Mouse (Mus musculus): ENCODE data around the gene Dph1. TPM values are rescaled to one million over a fixed set of nuclear protein-coding genes. Genes with fewer than 3 reads are reported as not detected.

Dph1 gene
- total and polyA plus RNA-seq, 2 experiments from 2014 or later = 20.2 to 72.1 TPM

DNA sequence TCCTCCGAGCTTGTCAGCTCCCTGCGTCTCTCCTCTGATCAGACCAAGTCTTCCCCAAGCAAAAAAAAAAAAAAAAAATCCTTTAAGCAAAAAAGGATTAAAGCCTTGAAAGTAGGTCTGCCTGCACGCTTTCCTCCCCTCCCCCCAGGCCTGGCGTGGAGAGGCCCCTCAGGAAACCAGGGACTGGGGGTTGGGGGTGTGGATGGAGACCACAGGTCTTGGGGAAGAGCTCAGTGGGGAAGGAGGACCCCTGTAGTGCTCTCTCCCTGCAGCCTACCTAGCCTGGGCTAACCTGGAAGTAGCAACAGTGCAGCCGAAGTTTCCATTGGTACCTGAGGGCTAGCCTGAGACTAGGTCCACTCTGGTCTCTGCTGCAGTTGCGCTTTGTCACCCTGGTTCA, 19.7 kb upstream of the Dph1 start:
- ATAC-seq (ENCODE audit: insufficient read depth, low read depth) = no peak
- TF ChIP-seq EP300 (IDR thresholded peaks at IDR 0.05; ENCODE audit: low read depth) (no peak), CTCF (IDR thresholded peaks at IDR 0.05; ENCODE audit: low read depth) (no peak)

DNA sequence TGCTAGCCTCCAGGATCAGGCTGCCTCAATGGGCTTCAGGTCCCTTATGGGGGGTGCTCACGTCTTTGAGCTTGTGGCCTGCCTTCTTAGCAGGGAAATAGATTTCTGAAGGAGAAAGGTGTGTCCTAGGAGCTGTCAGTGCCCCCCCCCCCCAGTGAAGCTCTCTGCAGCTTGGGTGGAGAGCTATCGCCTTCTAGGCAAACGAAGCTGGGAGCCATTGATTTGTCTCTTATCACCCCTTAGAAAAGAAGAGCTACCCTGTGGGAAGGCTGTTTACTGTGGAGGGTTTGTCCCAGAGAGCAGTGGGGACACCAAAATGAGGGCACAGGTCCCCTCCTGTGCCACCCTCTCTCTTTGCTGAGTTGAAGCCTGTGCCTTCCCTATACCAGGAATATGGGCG, 19.1 kb upstream of the Dph1 start:
- Histone ChIP-seq H3K27ac (ENCODE audit: low read depth) (no peak overlapping the region), H3K4me3 (ENCODE audit: low read depth, low read length) (no peak overlapping the region), H3K36me3 (replicated peaks; ENCODE audit: control insufficient read depth, insufficient read depth, low read length) (no peaks in the 10 kb centered on the region), H3K4me2 (ENCODE audit: low read depth, low read length) (no peak overlapping the region), H3K9me3 (replicated peaks; ENCODE audit: control insufficient read depth, low read length) (no peaks in the 10 kb centered on the region), H3K27me3 (ENCODE audit: control insufficient read depth, insufficient read depth, low read length) (no peaks in the 10 kb centered on the region), H3K9ac (replicated peaks; ENCODE audit: low read depth, low read length) (no peak overlapping the region; the same call in 1 of the 2 replicates), H3K4me1 (ENCODE audit: control insufficient read depth, insufficient read depth) (peaks cover 23% of the 10 kb centered on the region)
- DNase-seq (ENCODE audit: low spot score) (no peak), ATAC-seq (ENCODE audit: insufficient read depth, low read depth) (no peak)
- 81% methylated on average over 4 of the region's 4 CpGs for WGBS
- TF ChIP-seq EP300 (IDR thresholded peaks at IDR 0.05; ENCODE audit: low read depth) (no peak), CTCF (IDR thresholded peaks at IDR 0.05; ENCODE audit: low read depth) (no peak)

More for the DNA sequence above, 19.7 kb upstream of the Dph1 start:
- H3K4me1 ChIP-seq (ENCODE audit: control insufficient read depth, insufficient read depth) = peaks cover 22% of the 10 kb centered on the region
- no peak overlapping the region for H3K9ac ChIP-seq (replicated peaks; ENCODE audit: low read depth, low read length)
- DNase-seq (ENCODE audit: low spot score) = no peak
- no peak overlapping the region for H3K4me3 ChIP-seq (ENCODE audit: low read depth, low read length)
- no peaks in the 10 kb centered on the region for H3K9me3 ChIP-seq (replicated peaks; ENCODE audit: control insufficient read depth, low read length)
- no peak overlapping the region for H3K4me2 ChIP-seq (ENCODE audit: low read depth, low read length)
- no peaks in the 10 kb centered on the region for H3K27me3 ChIP-seq (ENCODE audit: control insufficient read depth, insufficient read depth, low read length)
- 0 out of 2 replicates have a peak overlapping the region, but pooled peaks have one; percentile 89 for H3K27ac ChIP-seq (ENCODE audit: low read depth)
- 89% methylated on average over 6 of the region's 6 CpGs for WGBS
- H3K36me3 ChIP-seq (replicated peaks; ENCODE audit: control insufficient read depth, insufficient read depth, low read length) = no peaks in the 10 kb centered on the region

DNA sequence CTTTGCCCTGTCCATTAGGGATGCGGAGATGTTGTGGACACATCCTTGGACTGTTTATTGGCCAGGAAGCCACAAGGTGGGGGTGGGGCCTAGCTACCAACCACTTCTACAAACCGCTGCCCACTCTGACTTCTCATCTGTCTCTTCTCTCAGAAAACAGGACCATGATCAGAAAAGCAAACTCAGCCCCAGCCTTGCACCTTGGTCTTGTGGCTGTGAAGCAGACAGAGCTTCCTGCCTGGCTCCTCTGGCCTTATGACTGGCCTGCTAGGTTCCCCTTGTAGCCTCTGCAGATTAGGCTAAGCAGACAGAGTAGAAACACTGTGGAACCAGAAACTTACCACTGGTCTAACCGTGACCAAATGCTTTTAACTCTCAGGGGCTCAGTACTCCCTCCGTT, 18.3 kb upstream of the Dph1 start:
- WGBS = 69% methylated on average over 4 of the region's 4 CpGs
- no peak for TF ChIP-seq EP300 (IDR thresholded peaks at IDR 0.05; ENCODE audit: low read depth)
- no peak for TF ChIP-seq CTCF (IDR thresholded peaks at IDR 0.05; ENCODE audit: low read depth)
- Histone ChIP-seq H3K27me3 (ENCODE audit: control insufficient read depth, insufficient read depth, low read length) (no peaks in the 10 kb centered on the region), H3K4me2 (ENCODE audit: low read depth, low read length) (no peak overlapping the region), H3K27ac (ENCODE audit: low read depth) (peak overlapping the region; percentile 25; the same call in 1 of the 2 replicates), H3K9me3 (replicated peaks; ENCODE audit: control insufficient read depth, low read length) (no peaks in the 10 kb centered on the region), H3K4me3 (ENCODE audit: low read depth, low read length) (no peak overlapping the region), H3K36me3 (replicated peaks; ENCODE audit: control insufficient read depth, insufficient read depth, low read length) (no peaks in the 10 kb centered on the region), H3K9ac (replicated peaks; ENCODE audit: low read depth, low read length) (no peak overlapping the region), H3K4me1 (ENCODE audit: control insufficient read depth, insufficient read depth) (peaks cover 30% of the 10 kb centered on the region)
- ATAC-seq (ENCODE audit: insufficient read depth, low read depth) (no peak), DNase-seq (ENCODE audit: low spot score) (no peak)

DNA sequence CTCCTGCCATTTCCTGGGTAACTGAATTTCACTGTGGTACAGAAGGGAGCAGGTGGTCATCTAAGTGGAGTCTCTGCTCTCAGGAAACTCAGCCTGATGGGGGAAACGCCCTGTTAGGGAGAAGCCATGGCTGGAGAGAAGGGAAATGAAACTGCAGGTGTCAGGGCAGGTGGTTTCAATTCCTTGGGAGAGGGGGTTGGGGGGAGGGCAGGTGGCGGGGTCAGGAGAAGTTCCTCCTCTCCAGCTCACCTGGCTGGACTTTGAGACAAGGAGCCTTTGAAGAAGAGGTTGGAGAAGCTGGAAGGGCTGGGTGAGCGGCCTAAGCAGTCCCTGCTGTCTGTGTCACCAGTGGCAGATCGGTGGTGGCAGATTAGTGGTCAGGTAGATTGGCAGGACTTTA, 15.3 kb upstream of the Dph1 start:
- 83% methylated on average over 4 of the region's 4 CpGs for WGBS
- H3K4me2 ChIP-seq (ENCODE audit: low read depth, low read length) = no peak overlapping the region
- ATAC-seq (ENCODE audit: insufficient read depth, low read depth) (no peak), DNase-seq (ENCODE audit: low spot score) (no peak)
- H3K27me3 ChIP-seq (ENCODE audit: control insufficient read depth, insufficient read depth, low read length) = no peaks in the 10 kb centered on the region
- H3K9ac ChIP-seq (replicated peaks; ENCODE audit: low read depth, low read length) = no peak overlapping the region
- H3K4me1 ChIP-seq (ENCODE audit: control insufficient read depth, insufficient read depth) = peaks cover 22% of the 10 kb centered on the region
- H3K4me3 ChIP-seq (ENCODE audit: low read depth, low read length) = no peak overlapping the region
- TF ChIP-seq EP300 (IDR thresholded peaks at IDR 0.05; ENCODE audit: low read depth) = no peak
- no peak for TF ChIP-seq CTCF (IDR thresholded peaks at IDR 0.05; ENCODE audit: low read depth)
- H3K36me3 ChIP-seq (replicated peaks; ENCODE audit: control insufficient read depth, insufficient read depth, low read length) = no peaks in the 10 kb centered on the region
- H3K27ac ChIP-seq (ENCODE audit: low read depth) = no peak overlapping the region
- H3K9me3 ChIP-seq (replicated peaks; ENCODE audit: control insufficient read depth, low read length) = no peaks in the 10 kb centered on the region

DNA sequence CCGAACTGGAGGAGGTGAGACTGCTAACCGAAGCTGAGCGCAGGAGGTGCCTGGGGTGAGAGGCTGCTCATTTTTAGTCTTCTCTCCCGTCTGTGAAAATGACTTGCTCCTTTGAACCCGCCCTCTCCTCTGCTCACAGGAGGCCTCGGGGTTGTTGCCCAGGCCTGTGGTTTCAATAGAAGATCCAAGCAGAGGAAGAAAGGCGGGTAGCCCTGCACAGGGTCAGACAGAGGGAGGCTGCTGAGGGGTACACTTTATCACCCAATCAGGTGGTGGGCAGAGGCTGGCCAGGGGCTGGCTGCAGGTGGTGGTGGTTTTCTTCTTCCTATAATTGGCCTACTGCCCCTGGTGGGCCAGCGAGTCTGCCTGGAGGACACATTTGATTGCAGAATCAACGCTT, 13.4 kb upstream of the Dph1 start:
- Histone ChIP-seq H3K27me3 (ENCODE audit: control insufficient read depth, insufficient read depth, low read length) (no peaks in the 10 kb centered on the region), H3K27ac (ENCODE audit: low read depth) (peak overlapping the region; percentile 46), H3K9me3 (replicated peaks; ENCODE audit: control insufficient read depth, low read length) (no peaks in the 10 kb centered on the region), H3K36me3 (replicated peaks; ENCODE audit: control insufficient read depth, insufficient read depth, low read length) (no peaks in the 10 kb centered on the region), H3K4me2 (ENCODE audit: low read depth, low read length) (no peak overlapping the region), H3K4me1 (ENCODE audit: control insufficient read depth, insufficient read depth) (peaks cover 27% of the 10 kb centered on the region), H3K4me3 (ENCODE audit: low read depth, low read length) (no peak overlapping the region), H3K9ac (replicated peaks; ENCODE audit: low read depth, low read length) (peak overlapping the region; percentile 20; the same call in 1 of the 2 replicates)
- whole genome bisulfite sequencing = 46% methylated on average over 9 of the region's 9 CpGs
- DNase-seq (ENCODE audit: low spot score) (no peak), ATAC-seq (ENCODE audit: insufficient read depth, low read depth) (no peak)
- TF ChIP-seq CTCF (IDR thresholded peaks at IDR 0.05; ENCODE audit: low read depth) = no peak
- no peak for TF ChIP-seq EP300 (IDR thresholded peaks at IDR 0.05; ENCODE audit: low read depth)

DNA sequence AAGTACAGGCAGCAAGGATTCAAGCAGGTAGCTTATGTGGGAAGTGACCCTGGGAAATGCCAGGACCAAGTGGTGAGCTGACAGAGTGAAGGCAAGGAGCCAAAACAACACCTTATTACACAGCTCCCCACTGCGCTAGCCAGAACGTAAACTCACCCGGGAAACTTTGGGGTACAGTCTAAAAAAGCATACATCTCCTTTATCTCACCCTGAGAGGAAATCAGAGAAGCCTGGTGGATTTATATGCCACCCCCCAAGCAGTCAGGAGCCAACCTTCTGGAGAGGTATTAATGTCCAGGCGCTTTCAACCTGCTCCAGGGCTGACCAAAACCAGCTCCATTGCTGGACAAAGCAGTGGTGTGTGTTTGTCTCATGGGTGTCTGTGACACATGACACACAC, 12.9 kb upstream of the Dph1 start:
- Histone ChIP-seq H3K9ac (replicated peaks; ENCODE audit: low read depth, low read length) (no peak overlapping the region), H3K4me1 (ENCODE audit: control insufficient read depth, insufficient read depth) (peaks cover 22% of the 10 kb centered on the region), H3K4me2 (ENCODE audit: low read depth, low read length) (no peak overlapping the region), H3K4me3 (ENCODE audit: low read depth, low read length) (no peak overlapping the region), H3K27me3 (ENCODE audit: control insufficient read depth, insufficient read depth, low read length) (no peaks in the 10 kb centered on the region), H3K9me3 (replicated peaks; ENCODE audit: control insufficient read depth, low read length) (no peaks in the 10 kb centered on the region), H3K36me3 (replicated peaks; ENCODE audit: control insufficient read depth, insufficient read depth, low read length) (no peaks in the 10 kb centered on the region), H3K27ac (ENCODE audit: low read depth) (no peak overlapping the region)
- TF ChIP-seq CTCF (IDR thresholded peaks at IDR 0.05; ENCODE audit: low read depth) = no peak
- TF ChIP-seq EP300 (IDR thresholded peaks at IDR 0.05; ENCODE audit: low read depth) = no peak
- WGBS = 57% methylated on average over 4 of the region's 4 CpGs
- DNase-seq (ENCODE audit: low spot score) = no peak
- no peak for ATAC-seq (ENCODE audit: insufficient read depth, low read depth)

Data from heart, postnatal 0 days (tissue).